Mouse (Mus musculus) kidney, adult 8-10 months (tissue): ENCODE measurements around the gene 1110008P14Rik.

Experiments
- DNase-seq, 2 experiments: peaks; one replicate each; pipeline ENCODE4 v3.0.0; 2022

The 1110008P14Rik gene

DNA sequence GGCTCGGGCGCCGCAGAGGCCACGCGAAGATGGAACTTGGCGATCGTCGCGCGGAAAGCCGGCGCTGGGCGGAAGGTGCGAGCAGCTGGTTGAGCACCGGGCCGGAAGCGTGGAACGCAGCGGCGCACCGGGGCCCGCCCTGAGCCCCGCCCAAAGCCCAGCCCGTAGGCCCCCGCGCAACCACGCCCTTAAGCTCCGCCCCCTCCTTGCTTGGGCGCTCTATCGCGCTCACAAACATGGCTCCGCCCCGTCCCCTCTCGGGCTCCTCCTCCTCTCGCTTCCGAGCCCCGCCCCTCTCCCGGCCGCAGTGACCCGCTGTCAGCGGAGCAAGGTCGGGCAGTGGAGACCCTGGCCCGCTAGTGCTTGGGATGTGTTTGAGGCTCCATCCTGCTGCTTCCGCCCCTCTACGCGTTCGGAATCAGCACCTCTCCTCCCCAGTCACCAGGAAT, at the start of gene 1110008P14Rik:
Gene 1110008P14Rik (minus strand): TSS at position 164 of the 449 bp plus-strand sequence.
- peak; percentile 93 to 95 for DNase-seq

GRCm38 (mm10) chr2:32430701-32431676, 49.3 kb upstream of the 1110008P14Rik start:
- DNase-seq, result peak; percentile 66 to 76

DNA sequence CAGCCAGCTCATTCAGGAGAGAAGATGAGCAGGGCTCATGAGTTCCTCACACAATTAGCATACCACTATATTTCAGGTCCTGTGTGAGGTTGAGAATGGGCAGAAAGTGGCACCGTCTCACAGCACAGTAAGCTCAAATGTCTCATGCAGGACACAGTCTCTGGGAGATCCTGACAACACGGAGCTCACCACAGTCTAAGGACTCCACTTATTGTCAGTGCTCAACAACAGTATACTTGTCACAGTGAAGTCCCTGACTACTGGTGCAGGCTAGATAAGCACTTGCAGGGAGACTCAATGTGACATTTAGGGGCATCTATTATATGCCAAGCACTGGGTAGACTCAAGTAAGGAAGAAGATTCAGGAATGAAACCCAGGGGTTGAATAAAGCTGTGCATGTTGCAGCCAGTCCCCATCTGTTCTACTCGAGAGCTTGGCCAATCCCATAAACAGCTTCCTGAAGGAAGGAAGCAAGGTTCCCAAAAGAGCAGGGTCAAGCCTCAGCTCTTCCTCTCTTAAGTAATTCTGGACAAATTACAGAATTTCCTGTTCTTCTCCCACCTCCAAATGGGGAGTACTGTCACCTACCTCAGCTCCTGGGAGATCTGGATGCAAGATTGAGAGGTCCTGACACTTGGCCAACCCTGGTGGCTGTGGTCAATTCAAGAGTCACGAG, 47.6 kb upstream of the 1110008P14Rik start:
- no peak for DNase-seq

DNA sequence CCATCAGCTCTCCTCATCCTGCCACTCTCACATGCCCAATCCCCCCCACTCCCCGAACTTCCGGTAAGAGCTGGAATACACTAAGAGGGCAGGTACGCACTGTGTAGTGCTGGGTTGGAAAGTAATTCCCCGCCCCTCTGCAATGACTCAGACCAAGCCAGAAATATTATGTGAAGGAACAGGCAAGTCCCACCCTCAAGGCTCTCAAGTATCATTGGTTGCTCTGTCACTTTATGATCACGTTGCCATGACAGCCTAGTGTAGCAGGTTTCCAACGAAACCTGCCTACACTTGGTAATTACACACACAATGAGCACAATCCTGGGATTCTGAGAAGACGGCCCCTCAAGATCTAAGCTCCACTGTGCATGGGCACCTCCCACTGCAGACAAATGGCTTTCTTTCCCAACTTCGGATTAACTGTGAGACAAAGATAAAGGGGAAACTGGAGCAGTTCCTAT, 46.6 kb upstream of the 1110008P14Rik start:
- no peak for DNase-seq

- DNase-seq, result no peak
Measured at GRCm38 (mm10) chr2:32427720-32428119, 46.0 kb upstream of the 1110008P14Rik start.

- no peak for DNase-seq
Measured at GRCm38 (mm10) chr2:32426141-32426540, 44.4 kb upstream of the 1110008P14Rik start.

GRCm38 (mm10) chr2:32425568-32425967, 43.8 kb upstream of the 1110008P14Rik start:
- no peak for DNase-seq

DNA sequence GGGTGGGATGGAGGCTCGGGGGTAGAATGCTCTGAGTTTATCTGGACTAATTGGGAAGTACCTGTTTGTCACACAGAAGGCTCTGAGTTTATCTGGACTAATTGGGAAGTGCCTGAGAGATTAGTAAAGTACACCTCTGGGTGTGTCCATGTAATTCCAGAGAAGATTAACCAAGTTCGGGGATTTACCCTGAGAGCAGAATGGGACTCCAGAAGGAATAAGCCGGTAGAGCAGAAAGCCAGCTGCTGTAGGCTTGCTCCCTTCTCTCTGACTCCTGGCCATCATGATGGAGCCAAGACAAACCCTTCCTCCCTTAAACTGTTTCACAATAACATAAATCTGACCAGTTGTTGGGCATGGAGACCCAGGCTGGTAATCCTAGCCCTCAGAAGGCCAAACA, 43.1 kb upstream of the 1110008P14Rik start:
- no peak for DNase-seq

- DNase-seq, result peak; percentile 88 to 95
Measured at GRCm38 (mm10) chr2:32423481-32424331, 42.0 kb upstream of the 1110008P14Rik start.

- DNase-seq, result peak; percentile 84 to 90
Measured at GRCm38 (mm10) chr2:32421851-32422251, 40.1 kb upstream of the 1110008P14Rik start.

- peak in 1 of 2 experiments; percentile 51 for DNase-seq
Measured at GRCm38 (mm10) chr2:32420647-32421046, 38.9 kb upstream of the 1110008P14Rik start.

DNA sequence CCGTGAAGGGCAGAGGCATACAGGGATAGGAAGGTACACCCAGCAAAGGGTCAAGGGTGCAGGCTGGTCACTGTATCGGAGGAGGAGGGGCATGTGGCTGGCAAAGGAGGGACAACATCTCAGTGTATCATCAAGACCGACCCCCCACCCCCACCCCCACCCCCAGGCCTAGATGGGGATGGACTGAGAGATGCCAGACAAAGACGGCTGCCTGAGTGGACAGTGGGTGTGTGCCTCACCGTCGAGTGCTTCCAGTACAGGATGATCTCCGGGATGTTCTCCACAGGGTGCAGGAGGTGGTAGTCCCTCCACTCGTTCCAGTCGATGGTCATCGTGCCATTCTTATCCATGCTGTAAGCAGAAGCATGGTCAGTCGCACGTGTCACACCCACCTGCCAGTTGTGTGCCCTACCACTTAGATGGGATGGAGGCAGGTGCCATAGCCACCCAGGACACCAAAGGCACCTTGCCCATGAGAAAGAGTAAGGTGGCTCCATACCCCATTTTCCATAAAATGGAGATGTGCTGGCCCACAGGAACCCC, 38.4 kb upstream of the 1110008P14Rik start:
- no peak for DNase-seq

DNA sequence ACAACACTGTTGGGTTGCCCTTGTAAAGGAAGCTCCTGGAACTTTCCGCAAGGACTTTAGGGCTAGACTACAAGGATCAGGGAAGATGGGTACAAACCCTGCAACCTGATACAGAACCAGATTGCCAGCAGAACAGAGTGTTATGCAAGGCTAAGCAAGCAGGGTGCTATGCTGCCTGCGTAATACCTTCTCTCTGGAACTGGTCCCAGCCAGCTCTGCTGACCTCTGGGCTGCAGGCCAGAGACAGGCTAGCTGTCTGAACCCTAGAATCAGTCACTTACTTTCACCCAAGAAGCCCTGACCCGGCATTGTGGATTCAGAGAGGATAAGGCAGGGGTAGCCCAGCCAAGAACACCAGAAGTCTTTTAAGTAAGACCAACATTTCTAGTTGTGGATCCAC, 37.6 kb upstream of the 1110008P14Rik start:
- DNase-seq, result peak; percentile 93 to 94

GRCm38 (mm10) chr2:32418430-32419151, 36.9 kb upstream of the 1110008P14Rik start:
- DNase-seq, result peak; percentile 71 to 74

DNA sequence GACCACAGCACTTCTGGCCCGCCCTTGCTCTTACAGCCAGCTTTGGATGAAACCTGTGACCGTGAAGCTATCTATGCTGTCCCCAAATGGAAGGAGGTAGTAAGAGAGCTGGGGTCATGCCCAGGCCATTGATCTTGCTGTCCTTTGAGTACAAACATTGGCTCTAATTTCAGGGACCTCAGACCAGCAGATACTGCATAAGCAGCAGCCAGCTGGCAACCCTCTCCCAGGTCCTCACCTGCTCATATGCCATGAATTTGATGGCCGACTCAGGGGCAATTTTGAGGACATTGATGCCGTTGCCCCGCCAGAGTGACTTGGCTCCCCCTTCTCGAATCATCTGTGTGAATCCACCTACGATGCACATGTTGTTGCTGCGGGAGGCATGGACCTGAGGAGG, 35.7 kb upstream of the 1110008P14Rik start:
- DNase-seq, result no peak

DNA sequence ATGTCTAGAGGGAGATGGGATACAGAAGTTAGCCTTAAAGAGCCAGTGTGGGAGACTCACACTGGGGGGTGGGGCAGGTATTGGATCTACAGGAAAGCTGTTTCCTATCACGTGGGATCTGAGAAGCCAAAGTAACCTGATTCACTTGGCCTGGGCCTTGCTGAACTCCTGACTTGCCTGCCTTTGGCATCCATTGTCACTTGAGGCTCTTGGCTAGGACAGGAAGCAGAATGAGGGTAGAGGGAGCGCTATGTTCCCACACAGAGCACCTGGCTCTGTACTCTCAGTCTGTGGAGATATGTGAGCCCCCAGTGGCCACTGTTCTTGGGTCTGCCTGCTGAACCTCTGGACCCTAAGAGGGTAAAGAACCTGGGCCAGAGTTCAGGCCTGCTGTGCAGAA, 34.8 kb upstream of the 1110008P14Rik start:
- DNase-seq, result no peak

DNA sequence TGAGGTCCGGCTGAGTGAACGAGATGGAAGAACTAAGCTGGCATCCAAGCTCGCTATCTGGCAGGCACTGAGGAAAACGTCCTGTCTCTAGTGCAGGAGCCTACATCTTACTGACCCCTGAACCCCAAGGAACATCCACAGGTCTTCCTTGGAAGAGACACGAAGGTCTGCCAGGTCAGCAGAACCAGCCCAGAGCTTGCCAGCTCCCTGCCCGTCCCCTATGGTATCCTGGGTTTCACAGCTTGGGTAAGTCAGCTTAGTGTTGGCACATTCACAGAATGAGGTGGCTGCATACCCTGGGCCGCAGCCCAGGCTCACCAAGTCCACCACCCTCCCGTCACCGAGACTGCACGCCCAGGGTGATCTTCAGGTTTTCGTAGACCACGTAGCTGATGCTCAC, 34.1 kb upstream of the 1110008P14Rik start:
- DNase-seq, result peak in 1 of 2 experiments; percentile 50

GRCm38 (mm10) chr2:32413936-32414335, 32.2 kb upstream of the 1110008P14Rik start:
- no peak for DNase-seq

- DNase-seq, result no peak
Measured at GRCm38 (mm10) chr2:32412742-32413531, 31.2 kb upstream of the 1110008P14Rik start.

GRCm38 (mm10) chr2:32411407-32411806, 29.7 kb upstream of the 1110008P14Rik start:
- no peak for DNase-seq
